Mouse (Mus musculus) midbrain, embryonic 11.5 days (tissue): Measurements from ENCODE around the gene Emb. TPM values are rescaled to one million over a fixed set of nuclear protein-coding genes. Genes with fewer than 3 reads are reported as not detected.

Source experiments
- ATAC-seq: fragments of 200-750 bp; cut with Nextera tagmentation; 2 replicates; pipeline ENCODE4 v1.8.0; 2017; ENCODE audit warnings: moderate TSS enrichment, moderate library complexity; ENCODE audit not compliant: low FRiP score
- DNase-seq: peaks from one replicate; pipeline ENCODE4 v3.0.0; 2015; ENCODE audit warnings: low spot score; ENCODE audit errors: missing footprints
- H3K27ac ChIP-seq: fragments of 300-500 bp; sonication (generic); 2 replicates; pipeline ENCODE4 v1.5.1; 2014; ENCODE audit warnings: low read depth, low read length
- H3K27me3 ChIP-seq: fragments of 300-500 bp; sonication (generic); 2 replicates; pipeline ENCODE4 v1.6.1; 2014; ENCODE audit warnings: mild to moderate bottlenecking, low read length, moderate library complexity, mixed read lengths; ENCODE audit not compliant: control insufficient read depth, insufficient read depth
- H3K36me3 ChIP-seq: fragments of 300-500 bp; sonication (generic); 2 replicates; pipeline ENCODE4 v1.6.1; 2014; ENCODE audit warnings: mild to moderate bottlenecking, low read length, moderate library complexity, mixed read lengths; ENCODE audit not compliant: control insufficient read depth, insufficient read depth
- H3K4me1 ChIP-seq: fragments of 300-500 bp; sonication (generic); 2 replicates; pipeline ENCODE4 v1.6.1; 2014; ENCODE audit warnings: low read length; ENCODE audit not compliant: control insufficient read depth, insufficient read depth
- H3K4me2 ChIP-seq: fragments of 300-500 bp; sonication (generic); 2 replicates; pipeline ENCODE4 v1.6.1; 2014; ENCODE audit warnings: mild to moderate bottlenecking, moderate library complexity
- H3K4me3 ChIP-seq: fragments of 300-500 bp; sonication (generic); 2 replicates; pipeline ENCODE4 v1.5.1; 2014; ENCODE audit warnings: low read depth, low read length
- H3K9ac ChIP-seq: fragments of 300-500 bp; sonication (generic); 2 replicates; pipeline ENCODE4 v1.6.1; 2014; ENCODE audit warnings: low read length
- H3K9me3 ChIP-seq: fragments of 300-500 bp; sonication (generic); 2 replicates; pipeline ENCODE4 v1.6.1; 2016; ENCODE audit warnings: low read length; ENCODE audit not compliant: control insufficient read depth
- WGBS: fragments of 180-500 bp; shearing (Covaris S2); extraction: QIAGEN DNeasy Blood & Tissue Kit; methylation state at CpG from one replicate; pipeline ENCODE4 v1.1.7; 2014; 5-methylcytosine and 5-hydroxymethylcytosine counted together
- polyA plus RNA-seq: library from polyadenylated mRNA; unstranded; fragments of >200 nt; fragmentation: Nextera tagmentation; extraction: Ambion mirVana; gene quantifications from 2 replicates; pipeline ENCODE4 v1.2.1, GENCODE M21; 2014

Gene Emb
- polyA plus RNA-seq, 1 experiment from 2014 or later: 39.3 TPM

GRCm38 (mm10) chr13:117234486-117234885, 26.1 kb downstream of the Emb start:
- WGBS: 74% methylated on average over 7 of the region's 7 CpGs
- Histone ChIP-seq H3K4me2 (no peak overlapping the region), H3K9me3 (no peaks in the 10 kb centered on the region), H3K4me1 (no peaks in the 10 kb centered on the region), H3K9ac (no peak overlapping the region), H3K4me3 (no peak overlapping the region), H3K27me3 (no peaks in the 10 kb centered on the region), H3K36me3 (no peaks in the 10 kb centered on the region), H3K27ac (no peak overlapping the region)
- no peak for DNase-seq
- no peak for ATAC-seq

DNA sequence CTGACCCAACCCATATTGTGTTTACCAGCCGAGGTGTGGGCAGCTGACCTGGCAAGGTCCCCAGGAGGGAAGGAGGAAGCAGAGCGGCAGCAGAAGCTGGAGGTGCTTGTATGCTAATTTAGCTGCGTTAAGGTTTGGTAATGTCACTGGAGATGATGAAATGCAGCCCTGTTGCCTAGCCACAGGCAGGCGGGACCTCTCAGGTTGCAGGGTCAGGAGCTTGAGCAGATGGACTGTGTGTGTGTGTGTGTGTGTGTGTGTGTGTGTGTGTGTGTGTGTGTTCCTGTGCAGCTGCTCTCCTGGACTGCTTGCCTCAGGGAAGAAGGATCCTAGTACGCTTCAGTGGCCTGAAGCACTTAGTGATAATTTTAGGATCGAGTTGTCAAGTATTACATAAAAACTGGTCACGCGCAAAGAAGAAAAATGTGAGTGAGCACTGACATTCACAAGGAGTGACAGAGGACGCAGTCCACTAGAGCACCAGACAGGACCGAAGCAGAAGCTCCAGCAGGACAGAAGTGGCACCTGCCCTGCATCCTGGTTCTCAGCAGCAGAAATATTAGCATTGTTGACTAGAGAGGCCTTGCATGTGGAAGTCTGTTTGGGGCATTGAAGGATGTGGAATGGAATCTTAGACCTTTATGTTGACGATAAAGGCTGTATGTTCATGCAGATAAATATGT, 27.3 kb downstream of the Emb start:
- Histone ChIP-seq H3K4me1 (no peaks in the 10 kb centered on the region), H3K9ac (no peak overlapping the region), H3K4me3 (no peak overlapping the region), H3K27me3 (no peaks in the 10 kb centered on the region), H3K36me3 (no peaks in the 10 kb centered on the region), H3K4me2 (no peak overlapping the region), H3K27ac (peak overlapping the region; percentile 20; the same call in 1 of the 2 replicates), H3K9me3 (no peaks in the 10 kb centered on the region)
- WGBS: 62% methylated on average over 11 of the region's 11 CpGs
- DNase-seq: peak; percentile 88
- ATAC-seq: peak; percentile 89

DNA sequence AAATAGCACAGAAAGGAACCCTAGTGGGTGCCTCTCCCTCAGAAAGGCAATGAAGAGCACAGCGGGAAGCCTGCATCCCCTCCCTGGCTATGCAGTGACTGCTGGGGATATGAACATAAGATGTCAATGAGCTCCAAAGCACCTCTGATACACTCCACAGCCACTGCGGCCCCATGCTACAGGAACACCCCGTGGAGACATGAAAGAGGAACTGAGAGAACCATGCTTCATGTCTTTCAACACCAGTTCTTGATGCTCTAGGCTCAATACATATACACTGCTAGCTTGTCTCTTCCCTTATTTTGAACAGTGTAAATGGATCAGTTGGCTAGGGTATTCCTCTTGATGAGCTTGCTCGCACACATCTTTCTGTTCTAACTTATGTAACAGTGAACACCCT, 28.8 kb downstream of the Emb start:
- no peaks in the 10 kb centered on the region for H3K27me3 ChIP-seq
- WGBS: 89% methylated on average over 4 of the region's 4 CpGs
- no peak overlapping the region for H3K27ac ChIP-seq
- no peak for DNase-seq
- H3K4me3 ChIP-seq: no peak overlapping the region
- H3K9me3 ChIP-seq: no peaks in the 10 kb centered on the region
- no peaks in the 10 kb centered on the region for H3K36me3 ChIP-seq
- no peak overlapping the region for H3K9ac ChIP-seq
- H3K4me2 ChIP-seq: no peak overlapping the region
- H3K4me1 ChIP-seq: no peaks in the 10 kb centered on the region
- no peak for ATAC-seq

- no peak overlapping the region for H3K4me2 ChIP-seq
- H3K36me3 ChIP-seq: no peaks in the 10 kb centered on the region
- H3K4me3 ChIP-seq: no peak overlapping the region
- H3K9ac ChIP-seq: no peak overlapping the region
- 93% methylated on average over 3 of the region's 3 CpGs for WGBS
- H3K27ac ChIP-seq: no peak overlapping the region
- DNase-seq (no peak), ATAC-seq (no peak)
- H3K27me3 ChIP-seq: no peaks in the 10 kb centered on the region
- H3K4me1 ChIP-seq: no peaks in the 10 kb centered on the region
- H3K9me3 ChIP-seq: no peaks in the 10 kb centered on the region
Measured at GRCm38 (mm10) chr13:117242063-117242462, 33.7 kb downstream of the Emb start.

DNA sequence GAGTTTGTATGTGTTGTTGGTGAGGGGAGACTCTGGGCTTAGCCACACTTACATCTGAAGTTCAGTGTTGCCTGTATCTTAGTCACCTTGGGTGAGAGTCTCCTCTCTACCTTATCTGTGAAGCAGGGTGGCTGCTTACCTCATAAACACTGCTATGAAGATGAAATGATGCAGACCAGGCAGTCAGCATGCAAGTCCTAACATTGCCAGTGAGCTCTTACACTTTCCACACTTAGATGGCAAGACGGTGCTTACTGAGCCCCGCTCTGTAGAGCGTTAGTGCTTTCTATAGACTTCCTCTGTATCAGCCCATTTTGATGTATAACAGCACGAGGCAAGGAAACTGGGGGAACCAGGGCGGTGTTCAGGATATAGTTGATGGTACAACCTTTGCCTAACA, 34.3 kb downstream of the Emb start:
- no peak overlapping the region for H3K27ac ChIP-seq

GRCm38 (mm10) chr13:117260704-117261103, 52.4 kb downstream of the Emb start:
- Histone ChIP-seq H3K4me1 (no peaks in the 10 kb centered on the region), H3K9ac (no peak overlapping the region), H3K36me3 (no peaks in the 10 kb centered on the region), H3K4me3 (no peak overlapping the region), H3K4me2 (no peak overlapping the region), H3K27ac (no peak overlapping the region), H3K9me3 (no peaks in the 10 kb centered on the region), H3K27me3 (no peaks in the 10 kb centered on the region)
- WGBS: 94% methylated on average over 4 of the region's 4 CpGs
- no peak for ATAC-seq
- no peak for DNase-seq

More for the DNA sequence above, 34.3 kb downstream of the Emb start:
- no peaks in the 10 kb centered on the region for H3K4me1 ChIP-seq
- DNase-seq (no peak), ATAC-seq (no peak)
- H3K9me3 ChIP-seq: no peaks in the 10 kb centered on the region
- H3K9ac ChIP-seq: no peak overlapping the region
- no peak overlapping the region for H3K4me3 ChIP-seq
- H3K4me2 ChIP-seq: no peak overlapping the region
- H3K36me3 ChIP-seq: no peaks in the 10 kb centered on the region
- WGBS: 89% methylated on average over 5 of the region's 5 CpGs
- H3K27me3 ChIP-seq: no peaks in the 10 kb centered on the region

DNA sequence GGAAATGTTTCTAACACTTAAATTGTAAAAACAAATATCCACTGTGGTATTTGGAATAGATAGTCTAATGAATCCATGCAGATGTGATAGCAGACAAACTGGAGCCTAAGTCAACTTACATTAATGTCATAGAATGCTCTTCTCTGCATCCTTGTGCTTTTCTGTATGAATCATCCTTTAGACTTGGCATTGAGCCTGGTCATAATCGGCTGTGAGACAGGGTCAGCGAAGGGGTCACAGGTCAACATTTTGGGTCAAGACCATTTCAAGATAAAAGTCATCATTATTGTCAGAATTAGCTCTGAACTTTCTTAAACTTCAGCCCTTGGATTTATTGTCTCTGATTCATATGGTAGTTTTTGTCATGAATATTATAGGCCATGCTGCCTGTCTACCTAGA, 57.8 kb downstream of the Emb start:
- Histone ChIP-seq H3K36me3 (no peaks in the 10 kb centered on the region), H3K27me3 (no peaks in the 10 kb centered on the region), H3K9me3 (no peaks in the 10 kb centered on the region), H3K27ac (no peak overlapping the region), H3K4me2 (no peak overlapping the region), H3K9ac (no peak overlapping the region), H3K4me1 (no peaks in the 10 kb centered on the region), H3K4me3 (no peak overlapping the region)
- ATAC-seq (no peak), DNase-seq (no peak)
- 70% methylated on average over 2 of the region's 2 CpGs for WGBS

GRCm38 (mm10) chr13:117267963-117268362, 59.6 kb downstream of the Emb start:
- DNase-seq (no peak), ATAC-seq (no peak)
- no peaks in the 10 kb centered on the region for H3K27me3 ChIP-seq
- 95% methylated on average over 14 of the region's 14 CpGs for WGBS
- H3K4me1 ChIP-seq: no peaks in the 10 kb centered on the region
- no peak overlapping the region for H3K4me2 ChIP-seq
- H3K9me3 ChIP-seq: no peaks in the 10 kb centered on the region
- no peak overlapping the region for H3K27ac ChIP-seq
- no peak overlapping the region for H3K4me3 ChIP-seq
- H3K9ac ChIP-seq: no peak overlapping the region
- H3K36me3 ChIP-seq: no peaks in the 10 kb centered on the region

GRCm38 (mm10) chr13:117284036-117284435, 75.7 kb downstream of the Emb start:
- no peak overlapping the region for H3K4me2 ChIP-seq
- no peak for DNase-seq
- ATAC-seq: no peak
- H3K9ac ChIP-seq: no peak overlapping the region
- H3K36me3 ChIP-seq: no peaks in the 10 kb centered on the region
- H3K4me3 ChIP-seq: no peak overlapping the region
- H3K27me3 ChIP-seq: no peaks in the 10 kb centered on the region
- H3K4me1 ChIP-seq: no peaks in the 10 kb centered on the region
- H3K27ac ChIP-seq: no peak overlapping the region
- 86% methylated on average over 4 of the region's 4 CpGs for WGBS
- H3K9me3 ChIP-seq: no peaks in the 10 kb centered on the region
